Comparison of ENCODE assay signal across 8 mouse cellular contexts in the genomic region with DNA sequence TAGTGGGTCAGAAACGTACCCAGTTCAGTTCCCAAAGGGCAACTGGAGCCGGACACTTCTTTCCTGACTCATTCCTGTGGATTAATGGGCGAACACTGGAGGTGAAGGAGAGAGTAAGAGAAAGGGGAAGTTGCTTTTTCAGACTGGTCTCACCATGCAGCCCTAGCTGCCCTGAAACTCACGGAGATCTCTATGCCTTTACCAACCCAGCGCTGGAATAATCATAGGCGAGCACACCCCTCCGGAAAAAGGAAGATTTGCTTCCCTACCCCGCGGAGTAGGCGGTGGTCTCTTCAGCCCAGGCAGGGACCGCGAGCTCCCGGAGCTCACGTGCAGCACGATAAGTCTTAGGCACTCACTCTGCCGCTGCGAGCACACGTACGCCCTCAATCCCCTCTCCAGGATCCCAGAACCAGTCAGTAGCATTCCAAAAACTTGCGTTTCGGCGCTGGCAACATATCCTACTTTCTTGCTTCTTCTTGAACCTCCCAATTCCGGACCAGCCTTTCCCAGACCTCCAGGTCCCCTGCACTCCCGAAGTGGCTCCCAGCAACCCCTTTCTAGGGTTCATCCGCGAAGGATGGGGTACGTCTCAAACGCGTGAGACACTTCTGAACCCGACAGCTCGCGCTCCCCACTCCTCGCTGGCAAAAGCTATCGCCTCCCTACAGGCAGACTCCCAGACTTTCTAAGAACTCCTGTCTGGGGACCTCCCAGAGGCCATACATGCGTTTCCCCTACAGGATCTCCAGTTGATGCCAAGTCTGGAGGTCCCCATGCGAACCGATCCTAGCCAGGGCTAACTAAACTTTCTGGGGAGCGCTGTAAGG. TPM values are rescaled to one million over a fixed set of nuclear protein-coding genes. Genes with fewer than 3 reads are reported as not detected.
DNase-seq lines count a peak whose midpoint lies in the region; ATAC-seq and TF ChIP-seq lines count a peak whose summit lies in the region.

No protein-coding gene starts in this region.

- peak; percentile 66 for ATAC-seq in kidney, embryonic 16.5 days (ENCODE audit: low FRiP score, low TSS enrichment)
- peak; percentile 24; the same call in 1 of the 2 replicates for ATAC-seq in heart, embryonic 14.5 days (ENCODE audit: insufficient number of reproducible peaks, insufficient read depth, low FRiP score, low read depth)
- peak; percentile 25; the same call in 1 of the 2 replicates for ATAC-seq in limb, embryonic 13.5 days (ENCODE audit: low FRiP score, low read depth)
- ATAC-seq in midbrain, embryonic 16.5 days, result peak; percentile 51; the same call in 1 of the 2 replicates
- no peak; the same call in 1 of the 2 replicates for ATAC-seq in cerebellum, adult (ENCODE audit: insufficient number of reproducible peaks, low FRiP score, low TSS enrichment)

- no peak for TF ChIP-seq POLR2A in bone marrow macrophage, adult 2 months (IDR thresholded peaks at IDR 0.05; ENCODE audit: borderline replicate concordance, low read depth, low read length)

- no peaks in the 10 kb centered on the region for H3K9me3 ChIP-seq in kidney, embryonic 16.5 days (ENCODE audit: low read length)
- H3K9me3 ChIP-seq in heart, embryonic 14.5 days (ENCODE audit: control insufficient read depth, low read length), result no peaks in the 10 kb centered on the region
- no peaks in the 10 kb centered on the region for H3K9me3 ChIP-seq in limb, embryonic 13.5 days
- H3K9me3 ChIP-seq in midbrain, embryonic 16.5 days (replicated peaks; ENCODE audit: control insufficient read depth, low read length, poor library complexity, severe bottlenecking), result no peaks in the 10 kb centered on the region

- H3K4me1 ChIP-seq in kidney, embryonic 16.5 days (ENCODE audit: insufficient read depth, low read length), result peaks cover 8% of the 10 kb centered on the region; the same call in 1 of the 2 replicates
- 0 out of 2 replicates have a peak, but pooled peaks cover 2% of the 10 kb centered on the region for H3K4me1 ChIP-seq in bone marrow macrophage, adult 2 months (ENCODE audit: control insufficient read depth, insufficient read depth, low read length)
- H3K4me1 ChIP-seq in heart, embryonic 14.5 days (ENCODE audit: control insufficient read depth in 2 of 2, insufficient read depth in 2 of 2, low read length in 2 of 2), result peaks cover 2 to 5% of the 10 kb centered on the region in 2 experiments; a peak in 2 of 4 replicates
- H3K4me1 ChIP-seq in limb, embryonic 13.5 days, result peaks cover 11% of the 10 kb centered on the region; the same call in 1 of the 2 replicates
- peaks cover 21% of the 10 kb centered on the region for H3K4me1 ChIP-seq in midbrain, embryonic 16.5 days (ENCODE audit: control insufficient read depth, insufficient read depth, low read length)

- no peak overlapping the region for H3K27ac ChIP-seq in kidney, embryonic 16.5 days (ENCODE audit: low read length)
- no peak overlapping the region for H3K27ac ChIP-seq in bone marrow macrophage, adult 2 months (ENCODE audit: insufficient read depth, low read depth, low read length)
- H3K27ac ChIP-seq in heart, embryonic 14.5 days (replicated peaks in 1 of 2; ENCODE audit: control insufficient read depth in 1 of 2, insufficient read depth in 1 of 2, low read depth in 2 of 2, low read length in 2 of 2), result peak overlapping the region; percentile 30 to 38
- peak overlapping the region; percentile 73; the same call in 1 of the 2 replicates for H3K27ac ChIP-seq in limb, embryonic 13.5 days
- H3K27ac ChIP-seq in midbrain, embryonic 16.5 days (ENCODE audit: low read length), result no peak overlapping the region

- H3K36me3 ChIP-seq in kidney, embryonic 16.5 days (ENCODE audit: insufficient read depth, low read length), result no peaks in the 10 kb centered on the region
- H3K36me3 ChIP-seq in heart, embryonic 14.5 days (ENCODE audit: control insufficient read depth, insufficient read depth, low read length), result no peaks in the 10 kb centered on the region
- no peaks in the 10 kb centered on the region for H3K36me3 ChIP-seq in limb, embryonic 13.5 days
- no peaks in the 10 kb centered on the region for H3K36me3 ChIP-seq in midbrain, embryonic 16.5 days (ENCODE audit: control insufficient read depth, insufficient read depth, low read length)

- no peak for TF ChIP-seq CTCF in bone marrow macrophage, adult 2 months (IDR thresholded peaks at IDR 0.05; ENCODE audit: low read depth, low read length)

- H3K9ac ChIP-seq in kidney, embryonic 16.5 days (replicated peaks; ENCODE audit: low read length), result peak overlapping the region; percentile 78
- H3K9ac ChIP-seq in heart, embryonic 14.5 days (ENCODE audit: low read length), result peak overlapping the region; percentile 77
- peak overlapping the region; percentile 74 for H3K9ac ChIP-seq in limb, embryonic 13.5 days
- peak overlapping the region; percentile 64 for H3K9ac ChIP-seq in midbrain, embryonic 16.5 days (ENCODE audit: low read depth, low read length)

- H3K4me2 ChIP-seq in kidney, embryonic 16.5 days (replicated peaks; ENCODE audit: low read depth, low read length), result peak overlapping the region; percentile 98
- peak overlapping the region; percentile 95 for H3K4me2 ChIP-seq in heart, embryonic 14.5 days (ENCODE audit: low read length)
- peak overlapping the region; percentile 90 for H3K4me2 ChIP-seq in limb, embryonic 13.5 days (replicated peaks)
- H3K4me2 ChIP-seq in midbrain, embryonic 16.5 days (ENCODE audit: low read length), result peak overlapping the region; percentile 95

- no peak for DNase-seq in kidney, adult 9 months
- no peak for DNase-seq in urinary bladder, postnatal 10 days (ENCODE audit: low spot score)

- peak overlapping the region; percentile 78 for H3K4me3 ChIP-seq in kidney, embryonic 16.5 days (ENCODE audit: low read length)
- H3K4me3 ChIP-seq in bone marrow macrophage, adult 2 months (ENCODE audit: insufficient read depth, low read length), result peak overlapping the region; percentile 54
- peak overlapping the region; percentile 59 to 88 for H3K4me3 ChIP-seq in heart, embryonic 14.5 days (ENCODE audit: control insufficient read depth in 1 of 2, insufficient read depth in 1 of 2, low read depth in 1 of 2, low read length in 2 of 2)
- H3K4me3 ChIP-seq in limb, embryonic 13.5 days, result peak overlapping the region; percentile 72
- peak overlapping the region; percentile 45 for H3K4me3 ChIP-seq in midbrain, embryonic 16.5 days (ENCODE audit: low read depth, low read length)

- no peaks in the 10 kb centered on the region for H3K27me3 ChIP-seq in kidney, embryonic 16.5 days (ENCODE audit: insufficient read depth, low read length)
- no peaks in the 10 kb centered on the region for H3K27me3 ChIP-seq in heart, embryonic 14.5 days (ENCODE audit: control insufficient read depth, insufficient read depth, low read length)
- peaks cover 3% of the 10 kb centered on the region; the same call in 1 of the 2 replicates for H3K27me3 ChIP-seq in limb, embryonic 13.5 days
- peaks cover 6% of the 10 kb centered on the region; the same call in 1 of the 2 replicates for H3K27me3 ChIP-seq in midbrain, embryonic 16.5 days (ENCODE audit: control insufficient read depth, insufficient read depth, low read depth, low read length)

- under 1% methylated on average over 38 of the region's 38 CpGs for WGBS in kidney, embryonic 16.5 days
- under 1% methylated on average over 38 of the region's 38 CpGs for WGBS in heart, embryonic 14.5 days
- under 1% methylated on average over 38 of the region's 38 CpGs for WGBS in limb, embryonic 13.5 days
- WGBS in midbrain, embryonic 16.5 days, result under 1% methylated on average over 38 of the region's 38 CpGs

RNA-seq across cellular contexts. Expression of a gene that starts 22.6 kb away (rescaled TPM):
- 23.4 and 28.4 TPM in 2 replicates for polyA plus RNA-seq in kidney, embryonic 16.5 days (2015; fragmentation: Nextera tagmentation; extraction: Ambion mirVana)
- 0.67 TPM in 1 of 2 replicates, not detected in the other for polyA plus RNA-seq in bone marrow macrophage, adult 2 months (2012; ENCODE audit: insufficient read depth, insufficient read length, missing spikeins)
- polyA plus RNA-seq in heart, embryonic 14.5 days (2014; fragmentation: Nextera tagmentation; extraction: Ambion mirVana), result 32.0 and 35.0 TPM in 2 replicates
- polyA plus RNA-seq in limb, embryonic 13.5 days (2015; fragmentation: Nextera tagmentation; extraction: Ambion mirVana), result 30.8 and 32.0 TPM in 2 replicates
- polyA plus RNA-seq in midbrain, embryonic 16.5 days (2015; fragmentation: Nextera tagmentation; extraction: Ambion mirVana), result 42.0 and 42.4 TPM in 2 replicates

RNA-seq across cellular contexts. Expression of a gene that starts 34.2 kb away (rescaled TPM):
- polyA plus RNA-seq in kidney, embryonic 16.5 days (2015; fragmentation: Nextera tagmentation; extraction: Ambion mirVana), result 19.0 and 19.4 TPM in 2 replicates
- polyA plus RNA-seq in bone marrow macrophage, adult 2 months (2012; ENCODE audit: insufficient read depth, insufficient read length, missing spikeins), result 15.1 and 17.3 TPM in 2 replicates
- 14.8 and 14.9 TPM in 2 replicates for polyA plus RNA-seq in heart, embryonic 14.5 days (2014; fragmentation: Nextera tagmentation; extraction: Ambion mirVana)
- 10.9 and 12.0 TPM in 2 replicates for polyA plus RNA-seq in limb, embryonic 13.5 days (2015; fragmentation: Nextera tagmentation; extraction: Ambion mirVana)
- polyA plus RNA-seq in midbrain, embryonic 16.5 days (2015; fragmentation: Nextera tagmentation; extraction: Ambion mirVana), result 15.1 and 15.4 TPM in 2 replicates

Comparison
In these comparisons a context has a peak if more than half of its experiments do, and no peak if none do; other contexts are left out.
1. H3K27ac ChIP-seq: peak in heart, embryonic 14.5 days (2 of 2) and limb, embryonic 13.5 days (single experiment); none in kidney, embryonic 16.5 days (single experiment), bone marrow macrophage, adult 2 months (single experiment) and midbrain, embryonic 16.5 days (single experiment).
2. RNA of a gene that starts 22.6 kb away (polyA plus RNA-seq): 42.0 to 42.4 TPM in midbrain, embryonic 16.5 days, 30.8 to 32.0 TPM in limb, embryonic 13.5 days, 32.0 to 35.0 TPM in heart, embryonic 14.5 days and 23.4 to 28.4 TPM in kidney, embryonic 16.5 days; 0.67 TPM in bone marrow macrophage, adult 2 months; every median in the first group is over 10 times any median in the second.
3. Peak in every context shown above with its lines, with median percentiles within 50 percentile points of each other: H3K4me2 ChIP-seq, H3K4me3 ChIP-seq and H3K9ac ChIP-seq.